Mouse (Mus musculus) sigmoid colon, adult 10 weeks (tissue): ENCODE results near the gene Gtf2f2. TPM values are rescaled to one million over a fixed set of nuclear protein-coding genes. Genes with fewer than 3 reads are reported as not detected.

Experiments used
- polyA plus RNA-seq: library from polyadenylated mRNA; stranded (reverse); fragments of 350-450 nt; fragmentation: Illumina TruSeq; extraction: RNeasy Lipid Tissue Mini Kit (QIAGEN cat#74804); gene quantifications from one replicate; pipeline ENCODE4 v1.2.3, GENCODE M21; 2014; ENCODE audit warnings: low read depth, low replicate concordance

Gene Gtf2f2
- polyA plus RNA-seq = 42.3 TPM

DNA sequence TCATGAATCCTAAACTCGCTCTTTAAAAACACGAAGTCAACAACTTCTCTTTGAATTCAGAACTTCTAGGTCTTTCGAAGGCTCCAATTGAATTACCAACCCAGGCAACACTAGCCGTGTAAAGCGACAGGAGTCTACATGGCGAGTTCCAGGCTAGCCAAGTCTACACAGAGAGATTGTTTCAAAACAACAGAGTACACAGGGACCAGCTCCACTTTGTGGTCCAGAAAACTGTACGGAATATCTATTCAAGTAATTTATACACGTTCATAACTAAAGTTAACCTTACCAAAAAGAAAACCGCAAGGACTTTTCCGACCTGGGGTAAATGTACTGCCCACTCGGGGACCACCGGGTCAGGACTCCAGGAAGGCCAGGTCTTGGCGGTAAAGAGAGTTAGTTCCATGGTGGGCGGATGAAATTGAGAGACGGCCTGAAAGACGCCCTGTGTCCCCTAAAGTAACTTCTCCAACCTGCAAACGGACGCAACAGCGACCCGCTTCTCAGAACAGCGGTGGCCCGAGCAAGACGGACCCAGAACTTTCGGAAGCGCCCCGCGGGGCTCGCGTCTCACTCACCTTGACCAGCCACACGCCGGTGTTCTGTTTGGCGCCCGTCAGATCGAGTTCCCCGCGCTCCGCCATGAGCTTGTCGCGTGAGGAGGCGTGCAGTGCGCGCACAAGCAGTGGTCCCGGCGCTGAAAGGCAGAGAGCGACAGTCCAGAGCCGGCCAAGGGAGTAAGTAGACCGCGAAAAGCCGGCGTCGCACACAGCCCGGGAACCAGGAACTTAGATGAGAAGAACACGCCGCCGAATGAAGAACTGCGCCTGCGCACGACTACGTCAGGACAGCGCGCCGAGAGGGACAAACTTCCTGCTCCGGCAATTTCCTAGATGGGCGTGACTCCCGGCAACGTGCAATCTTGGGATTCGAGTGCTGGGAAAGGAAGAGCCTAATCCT is at the start of gene Gtf2f2:
Gene Gtf2f2, minus strand, starts transcription at position 764 of the 960 bp plus-strand sequence.

DNA sequence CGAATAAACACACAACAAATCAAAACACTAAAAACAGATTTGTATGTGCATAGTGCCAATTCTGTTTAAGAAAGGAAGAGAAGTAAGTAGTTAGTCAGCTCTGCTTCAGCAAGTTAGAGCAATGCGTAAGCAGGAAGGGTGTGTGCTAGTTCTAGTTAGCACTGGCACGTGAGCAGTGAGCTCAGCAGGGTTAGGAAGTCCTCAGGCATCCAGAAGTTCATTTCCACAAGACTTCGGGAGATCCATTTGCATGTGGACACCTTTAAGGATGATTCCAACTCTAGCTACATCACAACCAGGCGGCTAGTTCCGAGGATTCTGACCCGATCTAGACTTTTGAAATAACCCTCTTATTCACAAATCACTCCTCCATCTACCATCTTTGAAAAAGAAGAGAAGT is 55.9 kb downstream of the Gtf2f2 start, which contains the start of gene Kctd4:
Gene Kctd4, plus strand, starts transcription at position 244 of the 400 bp plus-strand sequence.

Other genes starting within 250 kb of the Gtf2f2 start
- 8.9 TPM for gene Slc25a30, start 223.8 kb downstream of the Gtf2f2 start, polyA plus RNA-seq
- gene Tpt1, start 165.8 kb downstream of the Gtf2f2 start, polyA plus RNA-seq = 16,981 TPM
- gene Kctd4, start 55.9 kb downstream of the Gtf2f2 start, polyA plus RNA-seq = 0.19 TPM
- 56.7 TPM for gene Gpalpp1, start 99.9 kb upstream of the Gtf2f2 start, polyA plus RNA-seq
- gene Nufip1, start 100.0 kb upstream of the Gtf2f2 start, polyA plus RNA-seq = 14.5 TPM